Mouse (Mus musculus) cortical plate, adult 2 months (tissue): ENCODE data around the gene Gm45234. TPM values are rescaled to one million over a fixed set of nuclear protein-coding genes. Genes with fewer than 3 reads are reported as not detected.
"Not testable (repeated sequence)": the region's sequence is repeated elsewhere in the genome, so short reads cannot be mapped to it uniquely, and the experiment has no call there.

ENCODE experiments used
- H3K27ac ChIP-seq: fragments of 200-500 bp; 2 replicates; pipeline ENCODE4 v1.5.1; 2012; ENCODE audit warnings: low read length, control low read depth, inconsistent platforms; ENCODE audit not compliant: insufficient read depth
- H3K4me1 ChIP-seq: fragments of 200-500 bp; 2 replicates; pipeline ENCODE4 v1.6.1; 2011; ENCODE audit warnings: low read length; ENCODE audit not compliant: control insufficient read depth, insufficient read depth
- H3K4me3 ChIP-seq: fragments of 200-500 bp; 2 replicates; pipeline ENCODE4 v1.5.1; 2011; ENCODE audit warnings: mild to moderate bottlenecking, low read length, control low read depth; ENCODE audit not compliant: insufficient read depth
- CTCF ChIP-seq: fragments of 200-500 bp; IDR thresholded peaks from 2 replicates; pipeline ENCODE4 v1.5.1; 2011; ENCODE audit warnings: mild to moderate bottlenecking, control low read depth, low read length; ENCODE audit not compliant: insufficient read depth; ENCODE audit errors: extremely low read depth
- POLR2A ChIP-seq: fragments of 200-500 bp; IDR thresholded peaks from 2 replicates; pipeline ENCODE4 v1.6.1; 2011; ENCODE audit warnings: mild to moderate bottlenecking, low read length, control low read depth; ENCODE audit not compliant: insufficient read depth; ENCODE audit errors: extremely low read depth
- polyA plus RNA-seq: library from polyadenylated mRNA; depleted of rRNA; stranded (reverse); fragments of >200 nt; gene quantifications from 2 replicates; pipeline ENCODE4 v1.2.3, GENCODE M21; 2012; rRNA removed

Gene Gm45234
- polyA plus RNA-seq, result not detected in 2 replicates

GRCm38 (mm10) chr6:124755831-124756595 lies at the start of gene Gm45234, which contains the start of gene Atn1:
Gm45234 (minus strand) TSS chr6:124756021.
Atn1 (minus strand) TSS chr6:124756524.
- Histone ChIP-seq H3K27ac (peak within 1 kb of the TSS; percentile 75), H3K4me3 (peak within 1 kb of the TSS; percentile 85), H3K4me1 (peaks cover 6% of the 10 kb centered on the region)
- TF ChIP-seq CTCF (no peak), POLR2A (no peak)

GRCm38 (mm10) chr6:124804341-124804740 lies 48.5 kb upstream of the Gm45234 start:
- H3K4me3 ChIP-seq, result no peak overlapping the region
- no peak overlapping the region for H3K27ac ChIP-seq
- TF ChIP-seq POLR2A (no peak), CTCF (no peak)
- H3K4me1 ChIP-seq, result peaks cover 7% of the 10 kb centered on the region; the same call in 1 of the 2 replicates

GRCm38 (mm10) chr6:124803691-124804090 lies 47.9 kb upstream of the Gm45234 start:
- H3K4me1 ChIP-seq, H3K4me3 ChIP-seq: not testable (repeated sequence)

GRCm38 (mm10) chr6:124803061-124803460 lies 47.2 kb upstream of the Gm45234 start:
- H3K4me3 ChIP-seq, result no peak overlapping the region
- H3K4me1 ChIP-seq, result peaks cover 7% of the 10 kb centered on the region; the same call in 1 of the 2 replicates
- TF ChIP-seq POLR2A (no peak), CTCF (no peak)
- no peak overlapping the region for H3K27ac ChIP-seq

More at GRCm38 (mm10) chr6:124803691-124804090, 47.9 kb upstream of the Gm45234 start:
- not testable (repeated sequence) for H3K27ac ChIP-seq

GRCm38 (mm10) chr6:124802400-124802799 lies 46.6 kb upstream of the Gm45234 start:
- not testable (repeated sequence) for H3K27ac ChIP-seq, H3K4me3 ChIP-seq, H3K4me1 ChIP-seq

- H3K27ac ChIP-seq, result no peak overlapping the region
- no peak for TF ChIP-seq POLR2A
- TF ChIP-seq CTCF, result no peak
Measured at GRCm38 (mm10) chr6:124796200-124796599, 40.4 kb upstream of the Gm45234 start.

GRCm38 (mm10) chr6:124795781-124796180 lies 40.0 kb upstream of the Gm45234 start:
- Histone ChIP-seq H3K27ac (no peak overlapping the region), H3K4me3 (no peak overlapping the region), H3K4me1 (no peaks in the 10 kb centered on the region)
- TF ChIP-seq POLR2A, result no peak
- TF ChIP-seq CTCF, result no peak

More at GRCm38 (mm10) chr6:124796200-124796599, 40.4 kb upstream of the Gm45234 start:
- H3K4me1 ChIP-seq, result no peaks in the 10 kb centered on the region
- H3K4me3 ChIP-seq, result no peak overlapping the region

- Histone ChIP-seq H3K4me3 (no peak overlapping the region), H3K27ac (no peak overlapping the region), H3K4me1 (no peaks in the 10 kb centered on the region)
- TF ChIP-seq POLR2A, result no peak
- TF ChIP-seq CTCF, result no peak
Measured at GRCm38 (mm10) chr6:124791911-124792310, 36.1 kb upstream of the Gm45234 start.

- H3K4me3 ChIP-seq, result no peak overlapping the region
- H3K4me1 ChIP-seq, result no peaks in the 10 kb centered on the region
- TF ChIP-seq CTCF, result no peak
- no peak for TF ChIP-seq POLR2A
- H3K27ac ChIP-seq, result no peak overlapping the region
Measured at GRCm38 (mm10) chr6:124790121-124790520, 34.3 kb upstream of the Gm45234 start.

- no peaks in the 10 kb centered on the region for H3K4me1 ChIP-seq
- H3K4me3 ChIP-seq, result no peak overlapping the region
- TF ChIP-seq POLR2A (no peak), CTCF (no peak)
- no peak overlapping the region for H3K27ac ChIP-seq
Measured at GRCm38 (mm10) chr6:124789519-124789918, 33.7 kb upstream of the Gm45234 start.

GRCm38 (mm10) chr6:124787722-124788121 lies 31.9 kb upstream of the Gm45234 start:
- Histone ChIP-seq H3K4me1 (no peaks in the 10 kb centered on the region), H3K4me3 (no peak overlapping the region), H3K27ac (no peak overlapping the region)
- TF ChIP-seq POLR2A (no peak), CTCF (no peak)
